Mouse (Mus musculus): ENCODE measurements at regions not wholly inside any gene's neighbourhood (a gene's known extent, or its start where the extent isn't known, plus 50 kb on each side); places are given as distances from the start of the nearest gene placed in this dataset.

DNA sequence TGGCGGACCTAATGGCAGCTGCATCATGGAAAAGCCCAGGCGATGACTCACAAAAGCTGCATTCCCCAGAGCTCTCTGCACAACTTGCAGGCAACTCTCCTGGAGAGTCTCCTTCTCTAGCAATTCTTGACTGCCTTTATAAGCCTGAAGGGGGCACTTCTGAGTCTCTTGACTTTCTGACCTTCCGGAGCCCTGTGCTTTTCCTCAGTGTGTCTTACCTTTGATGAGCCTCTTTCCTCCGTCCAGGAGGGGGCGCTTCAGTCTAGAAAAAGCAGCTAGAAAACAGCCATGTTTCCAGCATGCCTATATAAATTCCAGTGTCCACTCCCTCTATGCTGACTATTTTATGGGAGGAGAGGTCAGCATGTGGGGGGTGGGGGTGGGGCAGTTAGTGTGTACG is 228.8 kb upstream of the Hs6st1 start:
- peak; percentile 58 for DNase-seq

DNA sequence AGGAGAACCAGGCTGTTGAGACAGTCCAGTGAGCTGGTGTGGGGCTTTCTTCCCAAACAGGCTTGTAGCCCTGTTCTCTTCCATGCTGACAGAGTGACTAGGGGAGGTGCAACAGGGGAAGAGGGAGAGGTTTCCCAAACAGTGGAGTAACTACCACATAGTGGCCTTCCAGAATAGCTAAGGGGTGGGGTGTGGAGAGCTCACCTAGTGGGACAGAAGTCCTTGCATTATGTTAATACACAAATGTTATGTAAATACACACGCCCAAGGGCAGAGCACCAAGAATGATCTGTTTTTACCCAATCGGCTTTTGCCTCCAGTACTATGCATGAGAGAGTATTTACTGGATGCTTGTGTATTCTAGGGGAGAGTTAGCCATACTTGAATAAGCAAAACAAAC is 226.6 kb upstream of the Hs6st1 start:
- DNase-seq, result no peak

DNA sequence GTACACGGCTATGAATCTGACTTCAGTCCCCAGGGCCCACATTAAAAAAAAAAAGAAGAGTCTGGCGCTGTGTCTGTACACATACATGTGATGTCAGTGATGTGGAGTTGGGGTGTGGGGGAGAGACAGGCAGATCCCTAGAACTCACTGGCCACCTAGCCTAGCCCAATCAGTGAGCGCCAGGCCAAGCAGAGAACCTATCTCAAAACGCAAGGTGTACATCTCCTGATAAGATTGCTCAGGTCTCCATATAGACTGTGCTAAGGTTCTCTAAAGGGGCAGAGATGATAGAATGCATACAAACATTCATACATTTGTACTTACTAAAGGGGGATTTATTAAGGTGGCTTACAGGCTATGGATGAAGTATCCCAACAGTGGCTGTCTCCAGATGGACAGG is 225.5 kb upstream of the Hs6st1 start:
- no peak for DNase-seq

DNA sequence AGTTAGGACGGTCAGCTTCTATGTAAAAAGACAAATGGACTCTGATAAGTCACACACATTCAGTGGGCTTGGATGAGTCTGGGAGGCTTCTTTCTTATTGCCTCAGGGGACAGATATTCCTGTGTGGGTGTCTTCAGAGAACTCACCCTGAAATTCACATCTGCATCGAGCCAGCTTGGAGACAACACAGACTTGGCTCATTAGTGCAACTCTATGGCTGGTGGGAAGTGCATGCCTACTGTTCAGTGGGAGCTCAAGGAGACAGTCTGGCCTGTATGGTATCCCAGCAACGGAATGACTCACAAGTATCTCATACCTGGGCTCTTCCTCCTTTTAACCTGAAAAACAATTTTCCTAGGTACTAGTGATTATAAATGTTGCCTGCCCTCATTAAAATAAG is 224.6 kb upstream of the Hs6st1 start:
- DNase-seq, result no peak

DNA sequence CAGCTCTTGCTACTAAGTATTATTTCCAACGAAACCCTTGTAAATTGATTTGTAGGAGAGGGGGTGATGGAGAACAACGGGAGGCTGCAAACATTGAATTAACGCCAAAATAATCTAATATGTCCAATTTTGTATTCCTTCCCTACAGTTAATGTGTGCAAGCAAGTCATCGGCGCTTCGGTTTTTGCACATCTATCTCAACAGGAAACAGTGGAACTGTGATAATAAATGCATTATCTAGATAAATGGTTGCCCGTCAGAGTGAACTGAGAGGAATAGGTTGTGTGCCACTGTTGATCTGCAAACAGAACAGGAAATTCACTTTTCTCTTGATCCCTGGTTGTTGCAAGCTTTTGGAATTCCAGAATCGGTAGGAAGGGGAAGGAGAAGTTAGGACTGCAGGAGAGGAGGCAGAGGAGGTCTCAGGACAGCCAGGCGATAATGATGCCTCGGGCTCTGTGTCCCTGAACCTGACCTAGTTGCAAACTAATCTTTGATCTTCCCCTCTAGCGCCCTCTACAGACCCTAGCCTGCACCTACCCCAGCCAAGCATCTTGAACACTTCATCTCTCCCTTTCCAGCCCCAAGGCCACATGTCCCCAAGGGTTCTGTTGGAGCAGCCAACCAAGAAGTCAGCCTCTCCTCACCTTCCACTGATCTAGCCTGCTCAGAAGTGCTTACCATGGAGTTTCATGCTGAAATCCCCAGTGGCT is 221.8 kb upstream of the Hs6st1 start:
- DNase-seq, result peak; percentile 61

DNA sequence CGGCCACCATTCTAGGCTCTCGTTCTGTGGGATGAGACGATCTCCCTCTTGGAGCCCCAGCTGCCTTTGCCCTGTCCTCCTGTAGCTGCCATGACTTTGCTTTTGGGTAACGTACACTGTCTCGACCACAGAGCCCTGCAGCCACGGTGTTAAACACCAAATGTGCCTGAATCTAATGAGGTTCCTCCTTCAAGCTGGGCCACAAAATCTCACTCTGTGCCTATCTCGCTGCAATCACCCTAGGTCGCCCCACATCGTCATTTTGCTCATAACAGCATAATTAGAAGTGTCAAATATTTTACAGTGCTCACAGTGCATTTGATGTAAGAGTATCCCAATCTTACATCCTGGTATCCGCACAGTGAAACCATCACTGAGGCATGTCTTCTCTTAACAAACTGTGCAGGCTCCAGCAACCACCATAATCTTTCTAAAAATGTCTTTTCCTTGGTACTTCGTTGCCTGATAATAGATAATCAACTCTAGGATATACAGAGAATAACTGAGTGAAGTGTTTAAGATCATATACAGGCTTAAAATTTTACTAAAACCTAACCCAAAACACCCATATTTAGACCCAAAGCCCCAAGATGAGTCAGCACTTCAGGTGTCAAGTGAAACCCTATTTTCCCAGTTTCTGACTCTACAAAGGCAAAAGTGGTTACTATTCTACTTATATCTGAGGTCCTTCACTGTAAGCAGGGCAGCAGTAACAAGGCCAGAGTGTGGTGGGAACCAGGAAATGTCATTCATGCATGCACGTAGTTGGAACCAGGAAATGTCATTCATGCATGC is 219.8 kb upstream of the Hs6st1 start:
- no peak for DNase-seq

DNA sequence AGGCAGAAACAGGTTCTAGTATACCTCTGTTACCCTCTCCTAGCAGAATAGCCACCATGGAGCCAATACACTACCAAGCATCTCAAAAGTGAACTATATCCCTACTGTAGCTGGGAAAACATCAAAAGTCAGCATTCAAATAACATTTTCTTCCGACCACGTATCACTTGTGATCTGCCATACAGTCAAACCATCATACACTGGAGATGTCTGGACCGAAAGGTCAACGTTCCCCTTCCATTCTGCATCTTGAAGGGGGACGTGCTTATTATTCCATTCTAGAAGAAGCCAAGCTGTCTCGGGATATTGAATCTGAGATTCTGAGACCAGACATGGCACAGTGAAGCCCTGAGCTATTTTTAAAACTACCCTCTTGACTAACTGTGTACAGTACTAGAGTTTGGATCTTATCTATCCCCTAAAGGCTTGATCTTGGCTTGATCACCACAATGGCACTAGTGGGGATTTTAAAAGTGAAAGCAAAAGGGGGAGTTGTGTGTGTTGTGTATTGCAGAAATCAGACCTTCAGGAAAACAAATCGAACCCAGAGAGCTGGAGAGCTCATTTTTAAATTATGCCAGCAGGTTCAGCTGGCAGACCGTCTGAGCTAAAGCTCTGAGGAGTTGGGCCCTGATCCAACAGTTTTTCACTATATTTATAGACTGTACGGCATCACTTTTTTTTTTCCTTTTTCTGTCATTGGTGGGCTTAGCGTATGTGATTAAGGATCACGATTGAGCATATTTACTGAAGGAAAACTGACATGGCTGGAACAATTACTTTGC is 218.6 kb upstream of the Hs6st1 start:
- DNase-seq, result peak; percentile 39

DNA sequence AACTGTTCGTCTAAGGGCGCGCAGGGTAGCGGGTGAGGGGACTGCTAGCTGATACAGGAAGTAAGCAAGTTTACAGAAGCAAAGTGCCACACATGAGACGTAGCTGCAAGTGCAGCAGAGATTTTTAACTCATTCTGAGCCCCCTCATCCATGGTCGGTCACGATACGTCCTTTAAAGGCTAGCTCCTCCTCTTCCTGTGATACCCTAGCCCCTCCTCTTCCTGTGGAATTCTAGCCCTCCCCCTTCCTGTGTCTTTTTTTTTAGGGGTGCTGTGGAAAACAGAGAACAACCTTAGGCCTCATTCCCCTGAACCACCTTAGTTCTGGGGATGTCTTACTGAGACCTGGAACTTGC is 218.0 kb upstream of the Hs6st1 start:
- DNase-seq, result peak; percentile 14

DNA sequence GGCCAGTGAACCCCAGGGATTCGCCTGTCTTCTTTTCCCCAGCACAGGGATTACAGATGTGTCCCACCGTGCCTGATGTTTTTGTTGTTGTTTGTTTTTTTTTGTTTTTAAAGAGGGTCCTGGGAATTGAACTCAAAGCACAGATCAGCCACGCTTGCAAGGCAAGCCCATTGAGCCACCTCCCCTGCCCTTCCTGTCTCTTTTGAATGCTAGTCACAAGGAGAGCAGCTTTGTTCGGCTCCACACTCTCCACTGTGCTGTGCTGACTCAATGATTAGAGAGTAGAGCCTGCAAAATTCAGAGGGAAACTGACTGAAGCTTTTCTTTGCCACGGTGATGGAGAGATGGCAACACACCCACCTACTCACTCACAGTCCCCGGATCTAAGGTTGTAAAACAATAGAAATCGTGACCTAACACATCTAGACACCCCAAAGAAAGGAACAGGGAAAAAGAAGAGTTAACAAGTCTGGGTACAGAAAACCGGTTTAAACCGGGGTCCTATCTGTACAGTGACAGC is 217.6 kb upstream of the Hs6st1 start:
- DNase-seq, result no peak

DNA sequence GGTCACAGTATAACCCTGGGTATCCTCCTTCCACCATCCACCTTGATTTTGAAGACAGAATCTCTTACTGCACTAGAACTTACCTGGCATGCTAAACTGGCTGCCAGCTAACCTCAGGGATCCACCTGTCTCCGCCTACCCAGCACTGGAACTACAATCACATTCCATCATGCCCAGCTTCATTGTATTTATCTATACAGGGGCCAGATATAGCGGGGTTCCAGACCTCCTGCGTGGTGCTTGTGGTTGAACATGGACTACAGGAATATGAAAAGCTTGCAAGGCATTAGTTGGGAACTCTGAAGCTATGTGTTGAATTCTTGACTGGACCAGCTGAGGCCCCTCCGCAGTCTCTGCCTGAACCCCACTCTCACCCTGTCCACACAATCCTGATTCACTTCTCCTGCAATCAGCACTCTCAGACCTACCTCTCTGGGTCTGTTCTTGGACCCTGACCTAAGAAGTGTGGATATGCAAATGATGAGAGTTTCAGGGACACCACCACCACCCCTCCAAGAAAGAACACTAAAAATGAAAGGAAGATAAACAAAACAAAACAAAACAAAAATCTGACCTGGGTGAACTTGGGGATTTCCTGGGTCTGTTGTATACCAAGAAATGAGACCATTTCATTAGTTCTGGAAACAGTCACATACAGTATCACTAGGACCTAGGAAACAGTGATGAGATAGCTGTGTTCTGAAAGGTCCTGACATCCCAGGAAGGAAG is 216.4 kb upstream of the Hs6st1 start:
- no peak for DNase-seq

DNA sequence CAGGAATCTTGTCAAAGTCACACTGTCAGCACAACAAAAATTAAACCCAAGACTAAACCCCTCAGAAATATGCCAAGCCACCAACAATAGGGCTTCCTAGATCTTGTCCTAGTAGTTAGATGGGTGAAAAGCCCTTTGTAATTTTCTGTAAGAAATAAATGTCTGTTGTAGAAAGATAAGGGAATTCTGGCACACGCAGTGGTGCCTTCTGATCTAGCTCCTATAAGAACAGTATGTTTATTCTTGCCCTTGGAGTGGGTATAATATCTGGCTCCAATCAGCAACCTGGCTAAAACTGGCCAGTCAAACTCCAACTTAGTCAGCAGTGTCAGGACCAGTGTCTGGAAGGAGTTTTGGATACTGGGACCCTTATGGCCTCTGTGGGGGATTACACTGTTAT is 215.2 kb upstream of the Hs6st1 start:
- no peak for DNase-seq

DNA sequence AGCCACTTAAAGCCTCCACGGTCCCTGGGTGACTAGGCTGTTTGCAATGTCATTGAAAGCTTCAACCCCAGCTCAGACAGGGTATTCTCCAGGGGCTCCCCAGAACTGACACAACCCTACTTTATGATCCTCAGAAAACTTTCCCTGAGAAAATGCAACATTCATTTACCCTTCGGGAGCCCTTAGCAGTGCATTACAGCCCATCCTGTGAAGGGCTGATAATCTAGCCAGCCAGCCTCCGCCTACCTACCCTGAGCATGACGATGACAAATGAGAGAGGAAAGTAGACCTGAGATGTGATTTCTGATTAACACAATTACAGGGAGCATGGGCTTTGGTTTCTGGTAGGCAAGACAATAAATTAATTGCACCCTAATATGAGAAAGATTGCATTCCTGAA is 212.6 kb upstream of the Hs6st1 start:
- DNase-seq, result no peak

DNA sequence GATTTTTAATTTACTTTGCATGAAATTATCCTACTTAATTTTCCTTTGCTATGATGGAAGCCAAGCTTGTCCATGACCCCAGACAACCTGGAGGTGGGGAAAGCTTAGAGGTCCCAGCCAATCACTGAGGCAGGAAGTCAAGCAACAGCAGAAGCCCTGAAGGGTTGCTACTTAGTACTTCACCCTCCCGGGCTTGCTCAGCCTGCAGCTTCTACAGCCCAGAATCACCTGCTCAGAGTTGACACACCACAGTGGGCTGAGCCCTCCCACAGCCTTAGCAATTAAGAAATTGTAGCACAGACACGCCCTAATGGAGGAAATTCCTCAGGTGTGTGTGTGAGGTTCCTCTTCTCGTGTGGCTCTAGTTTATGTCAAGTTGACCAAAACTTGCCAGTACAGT is 209.9 kb upstream of the Hs6st1 start:
- no peak for DNase-seq

DNA sequence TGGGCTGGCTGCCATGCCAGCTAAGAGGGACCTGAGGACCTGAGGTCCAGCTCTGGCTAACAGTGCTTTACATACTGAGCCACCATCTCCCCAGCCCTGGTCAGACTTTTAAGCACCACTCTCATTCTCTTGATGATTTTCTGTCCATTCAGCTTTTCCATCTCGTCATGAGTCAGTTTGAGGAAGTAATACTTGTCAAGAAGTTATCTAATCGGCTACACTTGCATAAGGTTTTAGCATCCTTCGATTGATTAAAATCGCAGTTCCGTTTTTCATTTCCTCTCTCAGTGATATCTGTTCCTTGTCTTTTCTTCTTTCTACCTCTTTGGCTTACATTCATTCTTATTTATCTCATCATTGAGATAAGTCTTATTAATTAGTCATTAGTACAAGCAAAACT is 207.4 kb upstream of the Hs6st1 start:
- DNase-seq, result no peak

DNA sequence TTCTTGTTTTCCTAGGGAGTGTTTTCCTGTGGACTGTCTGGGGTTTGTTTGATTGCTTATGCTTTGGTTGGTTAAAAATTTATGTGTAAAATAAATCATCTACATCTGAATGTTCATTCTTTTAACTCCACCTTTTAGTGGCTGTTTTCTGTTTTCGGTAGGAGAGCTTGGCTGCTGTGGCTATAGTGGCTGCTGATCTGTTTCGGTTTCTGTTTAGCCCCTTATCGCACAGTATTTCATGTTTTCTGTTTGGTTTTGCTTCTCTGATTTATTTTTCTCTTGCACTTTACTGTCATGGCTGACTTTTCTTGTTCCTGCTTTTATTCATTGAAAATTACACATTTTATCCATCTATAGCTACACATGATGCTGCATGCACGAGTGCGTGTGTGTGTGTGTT is 206.0 kb upstream of the Hs6st1 start:
- no peak for DNase-seq

DNA sequence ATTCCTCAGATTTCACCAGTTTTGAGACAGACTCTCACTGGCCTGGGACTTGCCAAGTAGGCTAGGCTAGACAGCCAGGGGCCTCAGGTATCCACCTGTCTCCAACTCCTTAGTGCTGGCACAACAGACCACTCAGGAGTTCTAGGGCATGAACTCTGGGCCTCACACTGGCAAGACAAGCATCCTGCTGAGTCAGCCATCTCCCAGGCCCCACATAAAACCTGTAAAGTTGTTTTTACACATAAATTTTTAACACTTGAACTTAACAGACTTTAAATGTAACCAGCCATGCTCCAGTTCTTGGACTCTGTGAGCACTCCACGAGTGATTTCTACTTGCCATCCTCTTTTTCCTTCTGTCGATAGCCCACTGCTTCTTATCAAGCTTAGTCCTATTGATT is 205.5 kb upstream of the Hs6st1 start:
- DNase-seq, result no peak

DNA sequence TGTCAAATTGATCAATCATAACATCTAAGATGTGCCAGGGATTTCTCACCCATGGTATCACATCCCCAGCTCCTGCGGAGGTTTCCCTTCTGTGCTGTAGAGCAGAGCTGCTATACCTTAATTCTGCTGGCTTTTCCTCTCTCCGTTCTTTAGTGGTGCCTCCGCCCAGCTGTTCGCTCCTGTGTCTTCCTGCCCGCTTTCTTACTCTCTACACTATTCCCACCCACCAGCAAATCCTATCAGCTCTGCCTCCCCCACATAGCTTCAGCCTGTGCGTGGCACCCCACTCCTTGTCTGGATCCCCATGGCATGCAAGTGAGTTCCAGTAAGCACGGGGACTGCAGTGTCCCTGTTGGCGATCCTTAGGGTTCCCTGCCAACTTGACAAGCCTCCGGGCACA is 204.0 kb upstream of the Hs6st1 start:
- no peak for DNase-seq

DNA sequence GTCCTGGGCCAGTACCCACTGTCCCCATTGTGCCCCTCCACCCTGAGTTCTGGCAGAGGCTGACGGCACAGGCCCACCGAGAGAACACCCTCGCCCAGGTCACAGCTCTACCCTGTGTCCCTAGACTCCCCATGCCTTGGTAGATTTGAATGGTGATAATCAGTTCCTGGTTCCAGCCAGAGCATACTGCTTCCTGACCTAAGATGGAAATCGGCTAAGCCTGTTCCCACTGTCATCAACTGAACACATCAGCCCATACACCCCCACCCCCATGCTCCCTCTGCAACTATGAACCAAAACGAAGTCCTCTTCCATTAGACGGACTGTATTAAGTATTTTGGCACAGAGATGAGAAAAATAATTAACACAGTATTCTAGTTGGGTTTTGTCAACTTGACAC is 202.9 kb upstream of the Hs6st1 start:
- no peak for DNase-seq

DNA sequence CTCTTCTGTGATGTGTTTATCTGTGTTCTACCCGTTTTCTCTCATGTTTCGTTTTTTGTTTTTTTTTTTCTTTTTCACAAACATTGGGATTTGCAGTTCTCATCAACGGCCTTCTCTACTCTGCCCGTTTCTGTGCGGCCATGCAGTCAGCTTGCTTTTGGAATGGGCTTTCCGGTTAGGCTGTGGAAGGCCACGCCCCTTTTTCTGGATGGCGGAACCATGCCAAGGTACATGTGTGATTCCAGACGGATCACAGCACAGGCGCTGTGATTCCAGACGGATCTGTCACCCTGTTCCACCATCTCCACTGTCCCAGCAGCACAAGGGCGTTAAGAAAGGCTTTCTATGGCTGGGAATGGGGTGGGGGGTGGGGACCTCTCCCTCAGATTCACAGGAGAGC is 201.6 kb upstream of the Hs6st1 start:
- DNase-seq, result no peak

DNA sequence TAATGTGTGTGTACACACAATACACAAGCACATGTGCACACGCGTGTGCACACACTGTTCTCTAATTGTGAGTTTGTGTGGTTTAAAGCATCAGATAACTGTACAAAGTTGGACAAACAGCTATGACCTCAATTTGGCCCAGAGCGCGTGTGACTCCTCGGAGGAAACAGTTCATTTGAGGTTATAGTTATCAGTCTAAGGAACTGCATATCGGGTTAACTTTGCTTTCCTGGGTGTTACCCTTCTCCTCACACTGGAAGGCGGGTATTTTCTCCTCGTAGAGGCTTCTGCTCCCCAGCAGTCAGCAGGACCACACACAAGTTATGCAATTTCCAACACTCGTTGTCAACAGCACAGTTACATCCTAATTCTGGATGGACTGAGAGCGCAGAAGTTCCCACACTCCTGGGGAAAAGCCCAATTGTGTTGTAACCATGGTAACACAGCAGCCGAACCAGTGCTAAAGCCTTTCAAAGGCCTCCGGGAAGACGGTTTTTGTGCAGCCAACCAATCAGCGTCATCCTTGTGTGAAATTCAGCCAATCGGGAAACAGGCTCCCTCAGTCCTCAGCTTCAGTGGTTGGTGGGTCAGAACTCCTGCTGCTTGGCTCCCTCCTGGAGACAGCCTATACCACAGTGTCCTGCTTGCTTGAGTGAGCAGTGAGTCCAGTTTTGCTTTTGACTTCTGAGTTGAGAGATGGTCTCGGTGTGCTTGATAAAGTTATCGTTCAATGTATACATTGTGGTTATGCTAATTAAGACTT is 198.6 kb upstream of the Hs6st1 start:
- DNase-seq, result peak; percentile 56

DNA sequence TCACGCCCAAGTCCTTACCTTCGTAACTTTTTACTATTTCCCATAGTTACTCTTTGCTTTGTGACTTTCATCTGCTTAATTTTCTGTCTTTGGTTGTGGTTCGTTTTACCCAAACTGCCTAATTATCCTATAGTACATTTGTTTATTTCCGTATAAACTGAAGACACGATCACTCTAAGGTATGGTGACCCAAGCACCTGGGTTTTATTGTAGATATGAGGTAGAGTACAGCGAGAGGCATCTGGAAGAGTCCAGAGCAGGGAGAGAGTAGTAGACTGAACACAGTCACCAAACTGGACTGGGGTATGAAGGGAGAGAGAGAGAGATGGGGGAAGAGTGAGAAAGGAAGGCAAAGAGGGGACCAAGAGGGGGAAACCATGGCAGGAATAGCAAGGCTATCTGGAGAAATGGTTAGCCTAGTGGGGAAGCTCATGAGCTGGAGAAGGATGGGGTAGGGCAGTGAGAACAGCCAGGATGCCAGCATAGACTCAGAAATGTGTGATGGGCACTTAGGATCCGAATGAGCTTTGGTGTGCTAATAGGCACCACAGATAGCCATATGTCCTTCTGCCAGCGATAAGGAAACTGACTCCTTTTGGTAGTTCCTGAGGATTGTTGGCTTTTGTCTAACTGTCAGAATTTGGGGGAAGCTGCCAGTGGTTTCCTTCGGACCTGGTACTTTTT is 197.9 kb upstream of the Hs6st1 start:
- no peak for DNase-seq
